Mouse (Mus musculus): ENCODE data around the gene Ccr6. TPM values are rescaled to one million over a fixed set of nuclear protein-coding genes. Genes with fewer than 3 reads are reported as not detected.

Gene Ccr6
- polyA plus RNA-seq, 1 experiment from 2014 or later = not detected

DNA sequence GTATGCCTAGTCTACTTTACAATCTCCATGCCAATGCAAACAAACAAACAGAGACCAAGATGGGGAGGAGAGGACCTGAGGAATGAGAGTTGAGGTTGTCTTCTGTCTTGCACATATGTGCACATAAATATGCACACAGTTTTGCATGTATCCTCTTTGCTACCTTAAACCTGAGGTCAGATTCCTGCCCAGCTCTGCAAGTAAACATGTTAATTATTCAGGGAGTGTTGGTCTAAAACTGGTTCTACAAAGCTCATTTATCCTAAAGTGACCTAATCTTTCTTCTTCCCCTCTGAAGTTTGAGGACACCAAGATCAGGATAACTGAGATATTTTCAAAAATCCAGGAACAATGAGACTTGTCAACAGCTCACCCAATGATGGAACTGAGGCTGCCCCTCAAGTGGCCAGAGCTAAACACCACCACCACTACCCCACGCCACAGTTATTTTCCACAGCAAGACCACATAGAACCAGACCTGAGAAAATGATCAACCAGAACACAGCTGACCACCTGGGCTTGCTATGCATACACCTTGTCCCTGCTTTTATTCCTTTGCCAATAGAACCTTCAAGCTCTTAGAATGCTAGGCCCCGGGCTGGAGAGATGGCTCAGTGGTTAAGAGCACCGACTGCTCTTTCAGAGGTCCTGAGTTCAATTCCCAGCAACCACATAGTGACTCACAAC is 54.3 kb downstream of the Ccr6 start:
- 84% methylated on average over 3 of the region's 3 CpGs for WGBS
- ATAC-seq (replicated peaks; ENCODE audit: insufficient number of reproducible peaks, low FRiP score, low TSS enrichment, low read depth) = no peak
- no peaks in the 10 kb centered on the region for H3K4me1 ChIP-seq (ENCODE audit: control insufficient read depth, insufficient read depth, low read length)

DNA sequence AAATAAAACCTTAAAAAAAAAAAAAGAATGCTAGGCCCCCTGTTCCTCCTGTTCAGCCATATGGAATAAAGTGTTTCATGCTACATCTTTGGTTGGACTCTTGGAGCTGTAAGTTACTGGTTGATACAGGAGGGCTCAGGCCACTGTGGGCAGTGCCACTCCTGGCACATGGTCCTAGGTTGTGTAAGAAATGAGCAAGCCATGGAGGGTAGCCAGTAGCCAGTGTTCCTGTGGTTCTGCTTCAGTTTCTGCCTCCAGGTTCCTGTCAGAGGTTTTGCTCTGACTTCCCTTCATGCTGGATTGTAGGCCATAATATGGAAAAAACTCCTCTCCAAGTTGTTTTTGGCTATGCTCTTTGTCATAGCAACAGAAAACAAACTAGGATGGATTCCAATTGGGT is 54.9 kb downstream of the Ccr6 start:
- no peaks in the 10 kb centered on the region for H3K4me1 ChIP-seq (ENCODE audit: control insufficient read depth, insufficient read depth, low read length)
- no peaks in the 10 kb centered on the region for H3K9me3 ChIP-seq (replicated peaks; ENCODE audit: control insufficient read depth, low read length)
- no peak overlapping the region for H3K27ac ChIP-seq (replicated peaks; ENCODE audit: low read depth, low read length)
- no peaks in the 10 kb centered on the region for H3K36me3 ChIP-seq (replicated peaks; ENCODE audit: control insufficient read depth, insufficient read depth, low read depth, low read length)
- no peak overlapping the region for H3K4me2 ChIP-seq (ENCODE audit: low read depth, low read length)
- ATAC-seq (replicated peaks; ENCODE audit: insufficient number of reproducible peaks, low FRiP score, low TSS enrichment, low read depth) (no peak), DNase-seq (ENCODE audit: low spot score) (no peak)
- H3K4me3 ChIP-seq (ENCODE audit: low read depth, low read length) = no peak overlapping the region
- no peak overlapping the region for H3K9ac ChIP-seq (replicated peaks; ENCODE audit: low read length)
- H3K27me3 ChIP-seq (ENCODE audit: control insufficient read depth, insufficient read depth, low read length) = no peaks in the 10 kb centered on the region

More for the DNA sequence above, 54.3 kb downstream of the Ccr6 start:
- Histone ChIP-seq H3K27me3 (ENCODE audit: control insufficient read depth, insufficient read depth, low read length) (no peaks in the 10 kb centered on the region), H3K27ac (replicated peaks; ENCODE audit: low read depth, low read length) (no peak overlapping the region), H3K9ac (replicated peaks; ENCODE audit: low read length) (no peak overlapping the region), H3K36me3 (replicated peaks; ENCODE audit: control insufficient read depth, insufficient read depth, low read depth, low read length) (no peaks in the 10 kb centered on the region), H3K9me3 (replicated peaks; ENCODE audit: control insufficient read depth, low read length) (no peaks in the 10 kb centered on the region), H3K4me2 (ENCODE audit: low read depth, low read length) (no peak overlapping the region), H3K4me3 (ENCODE audit: low read depth, low read length) (no peak overlapping the region)
- no peak for DNase-seq (ENCODE audit: low spot score)

DNA sequence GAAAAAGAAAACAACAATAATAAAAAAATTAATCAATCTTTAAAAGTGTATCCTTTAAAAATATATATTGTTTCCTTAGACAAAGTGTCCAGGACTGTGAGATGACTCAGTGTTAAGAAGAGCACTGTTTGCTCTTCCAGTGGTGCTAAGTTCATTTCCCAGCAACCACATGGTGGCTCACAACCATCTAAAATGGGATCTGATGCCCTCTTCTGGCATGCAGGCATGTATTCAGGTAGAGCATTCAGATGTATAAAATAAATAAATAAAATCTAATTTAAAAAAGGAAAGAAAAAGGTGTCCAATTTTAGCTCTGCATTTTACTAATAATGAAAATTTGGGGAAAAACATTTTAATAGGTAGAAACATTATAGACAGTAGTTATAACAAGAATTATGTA is 60.0 kb downstream of the Ccr6 start:
- Histone ChIP-seq H3K9ac (replicated peaks; ENCODE audit: low read length) (no peak overlapping the region), H3K4me1 (ENCODE audit: control insufficient read depth, insufficient read depth, low read length) (no peaks in the 10 kb centered on the region), H3K27ac (replicated peaks; ENCODE audit: low read depth, low read length) (no peak overlapping the region), H3K9me3 (replicated peaks; ENCODE audit: control insufficient read depth, low read length) (no peaks in the 10 kb centered on the region), H3K4me2 (ENCODE audit: low read depth, low read length) (no peak overlapping the region), H3K27me3 (ENCODE audit: control insufficient read depth, insufficient read depth, low read length) (no peaks in the 10 kb centered on the region), H3K36me3 (replicated peaks; ENCODE audit: control insufficient read depth, insufficient read depth, low read depth, low read length) (no peaks in the 10 kb centered on the region), H3K4me3 (ENCODE audit: low read depth, low read length) (no peak overlapping the region)
- no peak for ATAC-seq (replicated peaks; ENCODE audit: insufficient number of reproducible peaks, low FRiP score, low TSS enrichment, low read depth)
- DNase-seq (ENCODE audit: low spot score) = no peak

DNA sequence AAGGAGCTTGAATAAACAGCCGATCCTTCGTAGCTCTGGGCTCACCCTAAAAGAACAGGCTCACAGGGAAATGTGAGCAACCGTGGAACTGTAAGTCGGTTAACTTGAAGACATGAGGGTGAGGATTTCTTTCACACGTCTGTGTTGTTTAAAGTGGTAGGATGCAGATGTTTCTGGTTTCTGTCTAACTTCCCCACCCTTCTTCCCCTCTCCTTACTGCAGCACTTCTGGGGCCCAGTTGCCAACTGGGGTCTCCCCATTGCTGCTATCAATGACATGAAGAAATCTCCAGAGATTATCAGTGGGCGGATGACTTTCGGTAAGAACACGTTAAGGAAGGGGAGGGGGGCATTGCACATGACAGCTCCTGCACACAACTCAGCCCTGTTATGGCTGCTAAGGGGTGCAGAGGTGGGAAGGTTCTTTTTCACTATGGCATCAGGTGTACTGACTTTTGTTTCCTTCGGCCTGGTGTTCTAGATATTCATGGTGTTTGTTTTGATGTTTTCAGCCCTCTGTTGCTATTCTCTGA is 60.5 kb downstream of the Ccr6 start:
- DNase-seq (ENCODE audit: low spot score) = no peak
- no peaks in the 10 kb centered on the region for H3K36me3 ChIP-seq (replicated peaks; ENCODE audit: control insufficient read depth, insufficient read depth, low read depth, low read length)
- no peaks in the 10 kb centered on the region for H3K27me3 ChIP-seq (ENCODE audit: control insufficient read depth, insufficient read depth, low read length)
- no peak overlapping the region for H3K4me3 ChIP-seq (ENCODE audit: low read depth, low read length)
- H3K27ac ChIP-seq (replicated peaks; ENCODE audit: low read depth, low read length) = no peak overlapping the region
- no peak overlapping the region for H3K4me2 ChIP-seq (ENCODE audit: low read depth, low read length)
- no peaks in the 10 kb centered on the region for H3K9me3 ChIP-seq (replicated peaks; ENCODE audit: control insufficient read depth, low read length)
- ATAC-seq (replicated peaks; ENCODE audit: insufficient number of reproducible peaks, low FRiP score, low TSS enrichment, low read depth) = no peak
- H3K9ac ChIP-seq (replicated peaks; ENCODE audit: low read length) = no peak overlapping the region
- no peaks in the 10 kb centered on the region for H3K4me1 ChIP-seq (ENCODE audit: control insufficient read depth, insufficient read depth, low read length)
- 87% methylated on average over 9 of the region's 9 CpGs for WGBS

DNA sequence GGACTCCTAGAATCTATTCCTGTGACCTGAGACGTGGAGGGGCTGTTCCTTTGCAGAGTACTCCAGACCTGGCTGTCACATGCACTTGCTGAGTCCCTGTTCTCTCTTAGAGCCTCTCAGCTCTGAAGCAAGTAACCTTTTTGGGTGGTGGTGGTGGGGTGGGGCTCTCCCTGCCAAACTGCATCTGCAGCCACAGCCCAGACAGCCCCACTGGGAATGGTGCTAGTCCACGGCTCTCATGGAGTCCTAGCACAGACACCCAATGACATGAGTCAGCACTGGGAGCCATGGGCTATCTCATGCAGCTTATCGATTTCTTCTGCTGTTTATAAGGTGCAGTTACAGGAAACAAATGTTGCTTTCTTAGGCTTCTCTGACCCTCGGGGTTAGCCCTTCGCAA is 61.9 kb downstream of the Ccr6 start:
- 84% methylated on average over 5 of the region's 5 CpGs for WGBS
- no peak for ATAC-seq (replicated peaks; ENCODE audit: insufficient number of reproducible peaks, low FRiP score, low TSS enrichment, low read depth)

DNA sequence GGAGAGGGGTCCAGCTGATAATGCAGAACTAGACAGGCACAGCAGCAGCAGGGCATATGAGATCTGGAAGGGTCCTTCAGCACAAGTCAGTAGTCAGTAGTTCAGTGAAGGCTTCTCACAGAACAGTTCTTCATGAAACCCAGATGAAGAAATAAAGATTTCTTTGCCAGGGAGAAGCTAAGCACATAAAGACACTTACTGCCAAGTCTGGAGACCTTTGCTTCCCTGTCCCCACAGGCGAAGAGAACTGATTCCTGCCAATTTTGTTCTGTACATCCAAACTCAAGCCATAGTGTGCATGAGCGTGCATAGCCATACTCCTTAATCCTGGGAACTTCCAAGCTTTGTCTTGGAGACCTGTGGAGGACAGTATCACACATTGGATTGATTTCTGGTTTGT is 62.4 kb downstream of the Ccr6 start:
- Histone ChIP-seq H3K27ac (replicated peaks; ENCODE audit: low read depth, low read length) (no peak overlapping the region), H3K4me3 (ENCODE audit: low read depth, low read length) (no peak overlapping the region), H3K36me3 (replicated peaks; ENCODE audit: control insufficient read depth, insufficient read depth, low read depth, low read length) (no peaks in the 10 kb centered on the region), H3K27me3 (ENCODE audit: control insufficient read depth, insufficient read depth, low read length) (no peaks in the 10 kb centered on the region), H3K9me3 (replicated peaks; ENCODE audit: control insufficient read depth, low read length) (no peaks in the 10 kb centered on the region), H3K9ac (replicated peaks; ENCODE audit: low read length) (no peak overlapping the region), H3K4me1 (ENCODE audit: control insufficient read depth, insufficient read depth, low read length) (no peaks in the 10 kb centered on the region), H3K4me2 (ENCODE audit: low read depth, low read length) (no peak overlapping the region)
- DNase-seq (ENCODE audit: low spot score) (no peak), ATAC-seq (replicated peaks; ENCODE audit: insufficient number of reproducible peaks, low FRiP score, low TSS enrichment, low read depth) (no peak)
- WGBS = 87% methylated on average over 2 of the region's 2 CpGs

More for the DNA sequence above, 61.9 kb downstream of the Ccr6 start:
- Histone ChIP-seq H3K4me3 (ENCODE audit: low read depth, low read length) (no peak overlapping the region), H3K4me1 (ENCODE audit: control insufficient read depth, insufficient read depth, low read length) (no peaks in the 10 kb centered on the region), H3K27me3 (ENCODE audit: control insufficient read depth, insufficient read depth, low read length) (no peaks in the 10 kb centered on the region), H3K9ac (replicated peaks; ENCODE audit: low read length) (no peak overlapping the region), H3K36me3 (replicated peaks; ENCODE audit: control insufficient read depth, insufficient read depth, low read depth, low read length) (no peaks in the 10 kb centered on the region), H3K4me2 (ENCODE audit: low read depth, low read length) (no peak overlapping the region), H3K9me3 (replicated peaks; ENCODE audit: control insufficient read depth, low read length) (no peaks in the 10 kb centered on the region), H3K27ac (replicated peaks; ENCODE audit: low read depth, low read length) (no peak overlapping the region)
- no peak for DNase-seq (ENCODE audit: low spot score)

DNA sequence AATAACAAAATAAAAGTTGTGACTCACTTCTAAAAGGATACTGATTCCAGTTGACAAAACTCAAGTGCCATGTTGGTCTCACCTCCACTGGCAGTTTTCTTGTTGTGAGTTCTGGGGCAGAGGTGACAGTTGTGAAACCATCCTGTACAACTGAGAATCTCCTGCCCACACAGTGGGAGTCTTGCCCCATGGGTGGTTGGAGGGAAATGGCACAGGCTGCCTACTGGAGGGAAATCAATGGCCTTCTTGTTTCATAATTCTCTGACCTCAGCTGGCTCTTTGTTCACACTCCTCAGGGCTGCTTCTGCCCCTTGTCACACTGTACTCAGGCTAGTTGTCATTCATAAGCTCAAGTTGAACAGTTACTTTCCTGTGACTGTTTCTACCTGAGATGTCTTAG is 63.7 kb downstream of the Ccr6 start:
- no peaks in the 10 kb centered on the region for H3K9me3 ChIP-seq (replicated peaks; ENCODE audit: control insufficient read depth, low read length)
- H3K4me2 ChIP-seq (ENCODE audit: low read depth, low read length) = no peak overlapping the region
- no peak overlapping the region for H3K9ac ChIP-seq (replicated peaks; ENCODE audit: low read length)
- no peaks in the 10 kb centered on the region for H3K4me1 ChIP-seq (ENCODE audit: control insufficient read depth, insufficient read depth, low read length)
- no peak overlapping the region for H3K4me3 ChIP-seq (ENCODE audit: low read depth, low read length)
- no peak overlapping the region for H3K27ac ChIP-seq (replicated peaks; ENCODE audit: low read depth, low read length)
- DNase-seq (ENCODE audit: low spot score) (no peak), ATAC-seq (replicated peaks; ENCODE audit: insufficient number of reproducible peaks, low FRiP score, low TSS enrichment, low read depth) (no peak)
- H3K36me3 ChIP-seq (replicated peaks; ENCODE audit: control insufficient read depth, insufficient read depth, low read depth, low read length) = no peaks in the 10 kb centered on the region
- no peaks in the 10 kb centered on the region for H3K27me3 ChIP-seq (ENCODE audit: control insufficient read depth, insufficient read depth, low read length)

DNA sequence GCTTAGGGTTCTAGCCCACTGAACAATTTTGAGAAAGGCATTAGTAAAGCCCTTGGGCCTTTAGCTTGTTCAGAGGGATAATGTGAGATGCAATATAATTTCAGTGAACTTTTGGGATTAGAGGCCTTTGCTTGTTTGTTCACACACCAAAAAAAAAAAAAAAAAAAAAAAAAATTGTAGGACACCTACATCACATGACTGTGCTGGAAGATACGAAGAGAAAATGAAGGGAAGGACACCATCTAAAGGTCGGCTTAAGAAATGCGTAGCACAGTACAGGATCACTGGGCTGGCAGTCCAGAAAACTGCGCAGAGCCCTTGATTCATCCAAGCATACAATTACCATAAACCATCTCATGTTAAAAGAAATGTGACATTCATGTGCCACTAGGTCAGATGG is 65.7 kb downstream of the Ccr6 start:
- Histone ChIP-seq H3K9ac (replicated peaks; ENCODE audit: low read length) (no peak overlapping the region), H3K27ac (replicated peaks; ENCODE audit: low read depth, low read length) (no peak overlapping the region), H3K4me2 (ENCODE audit: low read depth, low read length) (no peak overlapping the region), H3K36me3 (replicated peaks; ENCODE audit: control insufficient read depth, insufficient read depth, low read depth, low read length) (no peaks in the 10 kb centered on the region), H3K4me1 (ENCODE audit: control insufficient read depth, insufficient read depth, low read length) (no peaks in the 10 kb centered on the region), H3K9me3 (replicated peaks; ENCODE audit: control insufficient read depth, low read length) (no peaks in the 10 kb centered on the region), H3K4me3 (ENCODE audit: low read depth, low read length) (no peak overlapping the region), H3K27me3 (ENCODE audit: control insufficient read depth, insufficient read depth, low read length) (no peaks in the 10 kb centered on the region)
- ATAC-seq (replicated peaks; ENCODE audit: insufficient number of reproducible peaks, low FRiP score, low TSS enrichment, low read depth) (no peak), DNase-seq (ENCODE audit: low spot score) (no peak)
- WGBS = 81% methylated on average over 4 of the region's 4 CpGs
